In the genomic region with DNA sequence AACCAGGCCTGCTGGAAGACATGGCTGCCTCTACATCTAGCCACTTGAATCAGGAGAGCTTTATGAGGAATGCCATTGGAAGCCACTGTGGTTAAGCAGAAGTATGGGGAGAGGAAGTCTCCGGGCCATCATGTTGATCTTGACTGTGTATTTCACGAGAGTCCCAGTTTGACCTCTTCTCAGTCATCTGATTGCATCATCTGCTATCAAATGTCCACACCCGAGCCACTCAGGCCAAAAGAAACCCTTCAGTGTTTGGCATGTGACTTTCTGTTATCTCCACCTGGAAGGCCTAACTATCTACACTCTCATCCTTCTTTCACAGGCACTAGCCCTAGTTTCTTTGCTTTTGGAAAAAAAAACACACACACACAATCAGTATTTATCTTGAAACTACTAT, we compare ENCODE assay signal across 21 mouse cellular contexts.
DNase-seq lines count a peak whose midpoint lies in the region; ATAC-seq and TF ChIP-seq lines count a peak whose summit lies in the region.
"Had no signal": no experiment of that assay in that cellular context is flagged by ENCODE, and none has a peak within 500 bp of the region (broad histone marks: within the 10 kb centered on the region; RNA-seq: fewer than 3 reads in every experiment).

No protein-coding gene starts in this region.

- no peak for TF ChIP-seq CTCF in MEL (IDR thresholded peaks at IDR 0.05 in 2 of 3, conservative IDR thresholded peaks at IDR 0.05 in 1 of 3; ENCODE audit: control insufficient read depth in 1 of 3, insufficient read depth in 1 of 3, low read depth in 2 of 3, low read length in 3 of 3, poor library complexity in 1 of 3, severe bottlenecking in 1 of 3)

- no peak overlapping the region for H3K9ac ChIP-seq in MEL (ENCODE audit: control insufficient read depth, low read depth, low read length, poor library complexity, severe bottlenecking)
- H3K9ac ChIP-seq: forebrain, postnatal 0 days; hindbrain, embryonic 12.5 days; kidney, embryonic 15.5 days; limb, embryonic 13.5 days; lung, embryonic 14.5 days; midbrain, embryonic 15.5 days had no signal

- peaks cover 9 to 12% of the 10 kb centered on the region in 2 experiments; a peak in 3 of 4 replicates for H3K4me1 ChIP-seq in MEL (ENCODE audit: control insufficient read depth in 1 of 2, insufficient read depth in 2 of 2, low read length in 2 of 2)
- H3K4me1 ChIP-seq: limb, embryonic 13.5 days; midbrain, embryonic 15.5 days had no signal

- TF ChIP-seq POLR2A in MEL (IDR thresholded peaks at IDR 0.05; ENCODE audit: control insufficient read depth in 1 of 2, insufficient read depth in 1 of 2, low read depth in 1 of 2, low read length in 2 of 2, poor library complexity in 1 of 2), result no peak
- TF ChIP-seq POLR2A in myocyte (IDR thresholded peaks at IDR 0.05; ENCODE audit: insufficient read length, low read depth), result no peak

- intact Hi-C loops in left cerebral cortex, postnatal 14 days (cut with DNase I), result no loop called here

- H3K4me3 ChIP-seq in MEL (ENCODE audit: control insufficient read depth in 1 of 2, insufficient read depth in 1 of 2, low read depth in 2 of 2, low read length in 2 of 2) (no peak overlapping the region), myocyte (no peak overlapping the region)
- H3K4me3 ChIP-seq: forebrain, embryonic 10.5 days; heart, adult 2 months; hindbrain, embryonic 12.5 days; kidney, embryonic 15.5 days; limb, embryonic 13.5 days; midbrain, embryonic 15.5 days had no signal

- H3K36me3 ChIP-seq in MEL (ENCODE audit: control insufficient read depth in 1 of 2, insufficient read depth in 2 of 2, low read length in 2 of 2) (peaks cover 0 to 3% of the 10 kb centered on the region in 2 experiments; a peak in 2 of 4 replicates), myocyte (ENCODE audit: control insufficient read depth, insufficient read depth) (no peaks in the 10 kb centered on the region)
- H3K36me3 ChIP-seq: forebrain, embryonic 10.5 days; hindbrain, embryonic 12.5 days; kidney, embryonic 15.5 days; limb, embryonic 13.5 days; midbrain, embryonic 15.5 days had no signal

- peak; percentile 26 to 41 for DNase-seq in lung, adult 18-20 months
- DNase-seq in lung, postnatal 14 days, result no peak
- no peak for DNase-seq in MEL (ENCODE audit: low read depth, low spot score)
- no peak for DNase-seq in embryo, embryonic 10.5 days (ENCODE audit: low spot score)
- DNase-seq in left cerebral cortex, postnatal 14 days (ENCODE audit: low spot score in 2 of 2), result no peak
- DNase-seq: cerebellum, adult 2 months; forebrain, postnatal 0 days; gastrocnemius, postnatal 14 days; kidney, postnatal 36 days; layer of hippocampus, postnatal 36 days; lung, embryonic 14.5 days had no signal

- H3ac ChIP-seq in myocyte (ENCODE audit: control insufficient read depth, insufficient read length), result no peak overlapping the region

- no peaks in the 10 kb centered on the region for H3K79me2 ChIP-seq in MEL (ENCODE audit: control insufficient read depth, insufficient read depth, low read length, poor library complexity)
- no peaks in the 10 kb centered on the region for H3K79me2 ChIP-seq in myocyte (ENCODE audit: control insufficient read depth, insufficient read depth)

- peak overlapping the region; percentile 20 for H3K4me2 ChIP-seq in myocyte (ENCODE audit: low read depth)
- H3K4me2 ChIP-seq: hindbrain, embryonic 12.5 days; kidney, embryonic 15.5 days; limb, embryonic 13.5 days; lung, embryonic 14.5 days; midbrain, embryonic 15.5 days had no signal

- peak; percentile 50; the same call in 1 of the 2 replicates for ATAC-seq in common myeloid progenitor, adult 5-6 weeks (replicated peaks; ENCODE audit: low read depth, poor library complexity, severe bottlenecking)
- ATAC-seq: forebrain, postnatal 0 days; intestine, postnatal 0 days; midbrain, embryonic 15.5 days had no signal

- TF ChIP-seq EP300 in MEL (IDR thresholded peaks at IDR 0.05; ENCODE audit: low read depth in 1 of 2, low read length in 2 of 2), result peak; percentile 56 to 71

- no peak overlapping the region for H3K27ac ChIP-seq in MEL (ENCODE audit: control insufficient read depth, low read depth, low read length)
- H3K27ac ChIP-seq: forebrain, embryonic 10.5 days; heart, adult 2 months; hindbrain, embryonic 12.5 days; kidney, embryonic 15.5 days; limb, embryonic 13.5 days; midbrain, embryonic 15.5 days; stomach, postnatal 0 days had no signal

- H3K9me3 ChIP-seq in MEL (replicated peaks; ENCODE audit: insufficient read depth, low read length), result no peaks in the 10 kb centered on the region
- H3K9me3 ChIP-seq: forebrain, embryonic 10.5 days; hindbrain, embryonic 12.5 days; kidney, embryonic 15.5 days; limb, embryonic 13.5 days; midbrain, embryonic 15.5 days had no signal

- no peak for TF ChIP-seq RAD21 in MEL (IDR thresholded peaks at IDR 0.05; ENCODE audit: low read depth, low read length)

- H3K27me3 ChIP-seq in MEL (ENCODE audit: control insufficient read depth in 1 of 2, insufficient read depth in 2 of 2, low read length in 2 of 2) (no peaks in the 10 kb centered on the region), myocyte (ENCODE audit: control insufficient read depth, insufficient read depth, insufficient read length) (no peaks in the 10 kb centered on the region)
- H3K27me3 ChIP-seq: hindbrain, embryonic 12.5 days; kidney, embryonic 15.5 days; midbrain, embryonic 15.5 days had no signal

TF ChIP-seq in MEL, 35 proteins besides CTCF, POLR2A, EP300 and RAD21:
- 0 out of 4 replicates have a peak, but pooled peaks of 1 of the 2 experiments have one; percentile 9 for TF ChIP-seq USF2 (IDR thresholded peaks at IDR 0.05; ENCODE audit: borderline replicate concordance in 1 of 2, insufficient read depth in 1 of 2, low read depth in 1 of 2, low read length in 2 of 2)
- no peak for TF ChIP-seq NRF1 (IDR thresholded peaks at IDR 0.05; ENCODE audit: insufficient read depth, low read depth, low read length, poor library complexity, severe bottlenecking)
- TF ChIP-seq ZKSCAN1 (IDR thresholded peaks at IDR 0.05; ENCODE audit: low read depth, low read length), result no peak
- no peak for TF ChIP-seq RCOR1 (IDR thresholded peaks at IDR 0.05; ENCODE audit: low read depth, low read length)
- peak; percentile 83 for TF ChIP-seq ETS1 (IDR thresholded peaks at IDR 0.05; ENCODE audit: low read depth, low read length)
- 0 out of 2 replicates have a peak, but pooled peaks have one; percentile 15 for TF ChIP-seq SIN3A (IDR thresholded peaks at IDR 0.05; ENCODE audit: low read length)
- TF ChIP-seq CHD2 (IDR thresholded peaks at IDR 0.05; ENCODE audit: low read length), result no peak
- no peak for TF ChIP-seq E2F4 (IDR thresholded peaks at IDR 0.05; ENCODE audit: borderline replicate concordance, low read depth, low read length)
- peak; percentile 67; the same call in 1 of the 2 replicates for TF ChIP-seq TCF12 (IDR thresholded peaks at IDR 0.05; ENCODE audit: low read depth, low read length)
- peak; percentile 36; the same call in 1 of the 2 replicates for TF ChIP-seq GATA1 (IDR thresholded peaks at IDR 0.05; ENCODE audit: low read depth, low read length)
- TF ChIP-seq ZNF384 (IDR thresholded peaks at IDR 0.05; ENCODE audit: low read depth, low read length), result peak; percentile 57
- TF ChIP-seq POLR2AphosphoS2 (IDR thresholded peaks at IDR 0.05; ENCODE audit: low read length), result no peak
- peak; percentile 74; the same call in 1 of the 2 replicates for TF ChIP-seq USF1 (IDR thresholded peaks at IDR 0.05; ENCODE audit: low read depth, low read length)
- no peak for TF ChIP-seq GABPA (IDR thresholded peaks at IDR 0.05; ENCODE audit: low read depth, low read length)
- peak; percentile 82 for TF ChIP-seq BHLHE40 (IDR thresholded peaks at IDR 0.05; ENCODE audit: borderline replicate concordance, low read depth, low read length)

TF ChIP-seq in myocyte, 11 proteins besides CTCF, POLR2A, EP300 and RAD21:
- TF ChIP-seq MAX (IDR thresholded peaks at IDR 0.05; ENCODE audit: low read depth) (no peak), REST (IDR thresholded peaks at IDR 0.05; ENCODE audit: insufficient read depth, insufficient read length) (no peak), TCF12 (IDR thresholded peaks at IDR 0.05; ENCODE audit: insufficient read depth, poor library complexity, severe bottlenecking) (no peak), USF1 (IDR thresholded peaks at IDR 0.05; ENCODE audit: low read depth) (peak; percentile 7), SRF (IDR thresholded peaks at IDR 0.05; ENCODE audit: control insufficient read depth, insufficient read length, low read depth) (no peak), CEBPB (IDR thresholded peaks at IDR 0.05; ENCODE audit: insufficient read depth, poor library complexity, severe bottlenecking) (peak; percentile 82)

Comparison
In these comparisons a context has a peak if more than half of its experiments do, and no peak if none do; other contexts are left out.
1. DNase-seq: peak in lung, adult 18-20 months (2 of 2); none in lung, postnatal 14 days (single experiment), MEL (single experiment), embryo, embryonic 10.5 days (single experiment) and left cerebral cortex, postnatal 14 days (0 of 2).